Mouse (Mus musculus) neural tube, embryonic 15.5 days (tissue): ENCODE data around the gene Hist1h1c. TPM values are rescaled to one million over a fixed set of nuclear protein-coding genes. Genes with fewer than 3 reads are reported as not detected.
"Not testable (repeated sequence)": the region's sequence is repeated elsewhere in the genome, so short reads cannot be mapped to it uniquely, and the experiment has no call there.

Experiments used
- ATAC-seq: fragments of 200-750 bp; cut with Nextera tagmentation; 2 replicates; pipeline ENCODE4 v1.8.0; 2017; ENCODE audit warnings: mild to moderate bottlenecking, moderate TSS enrichment, moderate library complexity; ENCODE audit not compliant: low FRiP score
- H3K27ac ChIP-seq: fragments of 300-500 bp; sonication (generic); replicated peaks from 2 replicates; pipeline ENCODE4 v1.5.1; 2015; ENCODE audit warnings: mild to moderate bottlenecking, inconsistent platforms
- H3K27me3 ChIP-seq: fragments of 300-500 bp; sonication (generic); replicated peaks from 2 replicates; pipeline ENCODE4 v1.6.1; 2015; ENCODE audit warnings: inconsistent platforms
- H3K36me3 ChIP-seq: fragments of 300-500 bp; sonication (generic); 2 replicates; pipeline ENCODE4 v1.6.1; 2015; ENCODE audit warnings: inconsistent platforms
- H3K4me1 ChIP-seq: fragments of 300-500 bp; sonication (generic); 2 replicates; pipeline ENCODE4 v1.6.1; 2015; ENCODE audit warnings: inconsistent platforms
- H3K4me2 ChIP-seq: fragments of 300-500 bp; sonication (generic); 2 replicates; pipeline ENCODE4 v1.6.1; 2015; ENCODE audit warnings: inconsistent platforms, mild to moderate bottlenecking, moderate library complexity
- H3K4me3 ChIP-seq: fragments of 300-500 bp; sonication (generic); replicated peaks from 2 replicates; pipeline ENCODE4 v1.5.1; 2015; ENCODE audit warnings: mild to moderate bottlenecking, inconsistent platforms
- H3K9ac ChIP-seq: fragments of 300-500 bp; sonication (generic); replicated peaks from 2 replicates; pipeline ENCODE4 v1.6.1; 2015; ENCODE audit warnings: mild to moderate bottlenecking, inconsistent platforms
- H3K9me3 ChIP-seq: fragments of 300-500 bp; sonication (generic); replicated peaks from 2 replicates; pipeline ENCODE4 v1.6.1; 2016; ENCODE audit warnings: inconsistent platforms
- WGBS: fragments of 180-500 bp; shearing (Covaris S2); methylation state at CpG from one replicate; pipeline ENCODE4 v1.1.7; 2015; ENCODE audit warnings: mixed read lengths; 5-methylcytosine and 5-hydroxymethylcytosine counted together
- polyA plus RNA-seq: library from polyadenylated mRNA; unstranded; fragments of >200 nt; fragmentation: Nextera tagmentation; extraction: Ambion mirVana; gene quantifications from 2 replicates; pipeline ENCODE4 v1.2.1, GENCODE M21; 2015

The Hist1h1c gene
- polyA plus RNA-seq, 1 experiment from 2014 or later, result 7.4 TPM

GRCm38 (mm10) chr13:23759251-23759771 is 20.7 kb downstream of the Hist1h1c start:
- H3K4me1 ChIP-seq, result peaks cover 33% of the 10 kb centered on the region
- no peaks in the 10 kb centered on the region for H3K9me3 ChIP-seq
- no peak overlapping the region for H3K27ac ChIP-seq
- ATAC-seq, result no peak
- no peak overlapping the region for H3K9ac ChIP-seq
- no peak overlapping the region for H3K4me2 ChIP-seq
- H3K36me3 ChIP-seq, result no peaks in the 10 kb centered on the region
- no peak overlapping the region for H3K4me3 ChIP-seq
- H3K27me3 ChIP-seq, result no peaks in the 10 kb centered on the region
- 41% methylated on average over 3 of the region's 3 CpGs for WGBS

- 66% methylated on average over 1 of the region's 1 CpGs for WGBS
- Histone ChIP-seq H3K4me2 (peak overlapping the region; percentile 91), H3K27me3 (no peaks in the 10 kb centered on the region), H3K27ac (peak overlapping the region; percentile 82), H3K4me1 (peaks cover 37% of the 10 kb centered on the region), H3K4me3 (peak overlapping the region; percentile 50; the same call in 1 of the 2 replicates), H3K36me3 (no peaks in the 10 kb centered on the region), H3K9me3 (no peaks in the 10 kb centered on the region), H3K9ac (no peak overlapping the region)
- ATAC-seq, result no peak
These were observed 21.3 kb downstream of the Hist1h1c start for GRCm38 (mm10) chr13:23759916-23760239.

- H3K9ac ChIP-seq, result peak overlapping the region; percentile 52
- WGBS, result 1% methylated on average over 22 of the region's 27 CpGs
These were observed 21.8 kb downstream of the Hist1h1c start for GRCm38 (mm10) chr13:23760240-23760971.

GRCm38 (mm10) chr13:23760972-23761864 is 22.6 kb downstream of the Hist1h1c start, which contains the start of gene Hist1h4a:
Gene Hist1h4a, minus strand, starts transcription at chr13:23761230.
- H3K4me3 ChIP-seq, result peak within 1 kb of the TSS; percentile 50
- H3K9ac ChIP-seq, result peak within 1 kb of the TSS; percentile 52
- under 1% methylated on average over 70 of the region's 72 CpGs for WGBS
- H3K27ac ChIP-seq, result peak within 1 kb of the TSS; percentile 82
- no peaks in the 10 kb centered on the region for H3K9me3 ChIP-seq
- peak; percentile 85 for ATAC-seq
- H3K36me3 ChIP-seq, result no peaks in the 10 kb centered on the region
- no peaks in the 10 kb centered on the region for H3K27me3 ChIP-seq
- H3K4me1 ChIP-seq, result peaks cover 37% of the 10 kb centered on the region
- H3K4me2 ChIP-seq, result peak within 1 kb of the TSS; percentile 91

More at GRCm38 (mm10) chr13:23760240-23760971, 21.8 kb downstream of the Hist1h1c start:
- Histone ChIP-seq H3K4me1 (peaks cover 37% of the 10 kb centered on the region), H3K27me3 (no peaks in the 10 kb centered on the region), H3K27ac (peak overlapping the region; percentile 82), H3K4me2 (peak overlapping the region; percentile 91), H3K9me3 (no peaks in the 10 kb centered on the region), H3K4me3 (peak overlapping the region; percentile 50), H3K36me3 (no peaks in the 10 kb centered on the region)
- ATAC-seq, result peak; percentile 22

- H3K36me3 ChIP-seq, H3K27me3 ChIP-seq, H3K9me3 ChIP-seq: not testable (repeated sequence)
- Histone ChIP-seq H3K4me2 (peak within 1 kb of the TSS; percentile 91), H3K4me1 (peaks cover 37% of the 10 kb centered on the region), H3K9ac (peak within 1 kb of the TSS; percentile 56), H3K27ac (peak within 1 kb of the TSS; percentile 82), H3K4me3 (peak within 1 kb of the TSS; percentile 50)
- ATAC-seq, result peak; percentile 68
- under 1% methylated on average over 31 of the region's 52 CpGs for whole genome bisulfite sequencing
These were observed 23.5 kb downstream of the Hist1h1c start, which contains the start of gene Hist1h3a for GRCm38 (mm10) chr13:23761871-23762821. Gene Hist1h3a, minus strand, starts transcription at chr13:23762386.

GRCm38 (mm10) chr13:23763242-23763585 is 24.6 kb downstream of the Hist1h1c start:
- no peaks in the 10 kb centered on the region for H3K27me3 ChIP-seq
- H3K4me2 ChIP-seq, result peak overlapping the region; percentile 91
- no peaks in the 10 kb centered on the region for H3K36me3 ChIP-seq
- under 1% methylated on average over 10 of the region's 10 CpGs for WGBS
- peaks cover 32% of the 10 kb centered on the region for H3K4me1 ChIP-seq
- H3K27ac ChIP-seq, result peak overlapping the region; percentile 82
- H3K4me3 ChIP-seq, result peak overlapping the region; percentile 50
- ATAC-seq, result no peak
- peak overlapping the region; percentile 56 for H3K9ac ChIP-seq
- no peaks in the 10 kb centered on the region for H3K9me3 ChIP-seq

GRCm38 (mm10) chr13:23763586-23764323 is 25.1 kb downstream of the Hist1h1c start, which contains the start of gene Hist1h1a:
Gene Hist1h1a, plus strand, starts transcription at chr13:23763666.
- Histone ChIP-seq H3K9me3 (no peaks in the 10 kb centered on the region), H3K9ac (peak within 1 kb of the TSS; percentile 56), H3K4me3 (peak within 1 kb of the TSS; percentile 50), H3K4me1 (peaks cover 32% of the 10 kb centered on the region), H3K4me2 (peak within 1 kb of the TSS; percentile 91), H3K36me3 (no peaks in the 10 kb centered on the region), H3K27ac (peak within 1 kb of the TSS; percentile 82), H3K27me3 (no peaks in the 10 kb centered on the region)
- peak; percentile 75 for ATAC-seq
- 2% methylated on average over 34 of the region's 34 CpGs for WGBS

GRCm38 (mm10) chr13:23764324-23765171 is 25.9 kb downstream of the Hist1h1c start:
- H3K9ac ChIP-seq, result peak overlapping the region; percentile 56
- peak overlapping the region; percentile 50 for H3K4me3 ChIP-seq
- no peaks in the 10 kb centered on the region for H3K36me3 ChIP-seq
- peak overlapping the region; percentile 82 for H3K27ac ChIP-seq
- no peak for ATAC-seq
- H3K27me3 ChIP-seq, result no peaks in the 10 kb centered on the region
- peak overlapping the region; percentile 91 for H3K4me2 ChIP-seq
- peaks cover 32% of the 10 kb centered on the region for H3K4me1 ChIP-seq
- 33% methylated on average over 12 of the region's 12 CpGs for WGBS
- no peaks in the 10 kb centered on the region for H3K9me3 ChIP-seq

GRCm38 (mm10) chr13:23765172-23765513 is 26.5 kb downstream of the Hist1h1c start:
- Histone ChIP-seq H3K9ac (no peak overlapping the region), H3K4me2 (0 out of 2 replicates have a peak overlapping the region, but pooled peaks have one; percentile 91)
- 73% methylated on average over 1 of the region's 1 CpGs for WGBS

GRCm38 (mm10) chr13:23766772-23767171 is 28.2 kb downstream of the Hist1h1c start:
- Histone ChIP-seq H3K4me1 (peaks cover 19% of the 10 kb centered on the region), H3K9me3 (no peaks in the 10 kb centered on the region), H3K4me3 (no peak overlapping the region), H3K27ac (no peak overlapping the region), H3K4me2 (no peak overlapping the region), H3K27me3 (no peaks in the 10 kb centered on the region), H3K36me3 (no peaks in the 10 kb centered on the region), H3K9ac (no peak overlapping the region)
- no peak for ATAC-seq

More at GRCm38 (mm10) chr13:23765172-23765513, 26.5 kb downstream of the Hist1h1c start:
- H3K4me3 ChIP-seq, result no peak overlapping the region
- H3K27ac ChIP-seq, result no peak overlapping the region
- H3K4me1 ChIP-seq, result peaks cover 28% of the 10 kb centered on the region
- H3K27me3 ChIP-seq, result no peaks in the 10 kb centered on the region
- no peaks in the 10 kb centered on the region for H3K36me3 ChIP-seq
- ATAC-seq, result no peak
- no peaks in the 10 kb centered on the region for H3K9me3 ChIP-seq
